Mouse (Mus musculus): ENCODE measurements around the gene Il1f6. TPM values are rescaled to one million over a fixed set of nuclear protein-coding genes. Genes with fewer than 3 reads are reported as not detected.

Il1f6 gene
- total and polyA plus RNA-seq, 3 experiments: not detected

DNA sequence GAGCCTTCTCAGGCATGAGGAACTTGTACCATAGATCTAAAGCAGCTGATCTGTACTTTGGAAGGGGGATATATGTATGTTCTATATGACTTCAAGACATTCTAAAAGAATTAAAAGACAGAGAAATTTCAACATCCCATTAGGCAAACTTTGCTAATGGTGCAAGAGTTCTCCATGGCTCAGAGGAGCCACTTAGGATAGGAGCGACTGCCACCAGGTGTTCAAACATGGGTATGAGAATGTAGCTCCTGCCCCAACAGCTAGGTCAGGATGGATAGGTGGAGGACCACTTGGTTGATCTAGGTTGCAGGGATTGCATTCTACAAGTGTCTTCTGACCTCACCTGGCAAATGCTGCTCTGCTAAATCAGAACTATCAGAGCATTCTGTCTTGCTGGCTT lies 27.0 kb upstream of the Il1f6 start:
- 60% methylated on average over 1 of the region's 1 CpGs for WGBS
- intact Hi-C loops (cut with DNase I): no loop called here

DNA sequence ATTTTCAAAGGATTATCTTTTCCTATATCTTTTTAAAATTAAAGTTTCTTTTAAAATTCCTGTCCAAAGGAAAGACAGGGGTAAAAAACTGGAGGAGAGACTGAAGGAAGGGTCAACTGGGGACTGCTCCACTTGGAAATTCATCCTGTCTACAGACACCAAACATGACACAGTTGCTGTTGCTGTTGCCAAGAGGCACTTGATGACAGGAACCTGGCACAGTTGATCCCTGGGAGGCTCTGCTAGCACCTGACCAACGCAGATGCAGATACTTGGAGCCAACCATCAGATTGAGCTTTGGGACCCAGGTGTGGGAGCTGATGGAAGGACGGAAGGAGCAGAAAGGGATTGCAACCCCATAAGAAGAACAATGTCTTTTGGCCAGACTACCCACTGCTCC lies 12.0 kb downstream of the Il1f6 start:
- TF ChIP-seq EP300 (IDR thresholded peaks at IDR 0.05; ENCODE audit: insufficient read depth, low read depth, low read length): no peak
- Histone ChIP-seq H3K79me2 (replicated peaks; ENCODE audit: control insufficient read depth, insufficient read depth, low read length) (no peaks in the 10 kb centered on the region), H3K9ac (ENCODE audit: low read depth, low read length) (no peak overlapping the region), H3K27me3 (ENCODE audit: control insufficient read depth, insufficient read depth, low read length) (no peaks in the 10 kb centered on the region), H3K36me3 (ENCODE audit: control insufficient read depth, insufficient read depth, low read length) (no peaks in the 10 kb centered on the region), H3K4me3 (no peak overlapping the region), H3K4me1 (ENCODE audit: control insufficient read depth, insufficient read depth, low read length) (no peaks in the 10 kb centered on the region), H3K27ac (no peak overlapping the region)
- 43% methylated on average over 2 of the region's 2 CpGs for WGBS
- DNase-seq: peak; percentile 9 to 18
- intact Hi-C loops (cut with DNase I): no loop called here

More for the DNA sequence above, 27.0 kb upstream of the Il1f6 start:
- Histone ChIP-seq H3K36me3 (ENCODE audit: control insufficient read depth, insufficient read depth, low read length) (no peaks in the 10 kb centered on the region), H3K79me2 (replicated peaks; ENCODE audit: control insufficient read depth, insufficient read depth, low read length) (no peaks in the 10 kb centered on the region), H3K9ac (ENCODE audit: low read depth, low read length) (no peak overlapping the region), H3K27me3 (ENCODE audit: control insufficient read depth, insufficient read depth, low read length) (no peaks in the 10 kb centered on the region), H3K4me1 (ENCODE audit: control insufficient read depth, insufficient read depth, low read length) (no peaks in the 10 kb centered on the region), H3K27ac (no peak overlapping the region), H3K4me3 (no peak overlapping the region)
- no peak for DNase-seq
- TF ChIP-seq POLR2A (IDR thresholded peaks at IDR 0.05; ENCODE audit: insufficient read depth, low read depth, low read length) (no peak), EP300 (IDR thresholded peaks at IDR 0.05; ENCODE audit: insufficient read depth, low read depth, low read length) (no peak), CTCF (IDR thresholded peaks at IDR 0.05) (0 out of 2 replicates have a peak, but pooled peaks have one; percentile 7)

DNA sequence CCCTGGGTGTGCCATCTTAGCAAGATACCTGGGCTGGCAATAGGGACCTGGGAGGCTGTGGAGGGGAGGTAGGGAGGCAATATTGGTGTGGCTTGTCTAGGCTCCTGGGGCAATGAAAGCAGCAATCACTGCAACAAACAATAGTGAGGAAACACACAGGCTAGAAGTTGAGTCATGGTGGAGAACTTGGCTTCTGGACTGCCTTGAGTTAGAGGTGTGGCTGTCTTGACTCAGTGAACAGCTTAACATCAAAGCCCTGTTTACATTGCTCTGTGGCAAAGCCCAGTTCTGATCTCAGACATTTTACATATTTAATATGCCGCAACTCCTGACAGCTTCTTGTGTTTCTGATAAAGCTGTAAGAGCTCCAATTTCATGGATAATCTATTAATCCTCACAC lies 52.3 kb downstream of the Il1f6 start:
- DNase-seq: no peak
- Histone ChIP-seq H3K4me1 (ENCODE audit: control insufficient read depth, insufficient read depth, low read length) (no peaks in the 10 kb centered on the region), H3K9ac (ENCODE audit: low read depth, low read length) (no peak overlapping the region), H3K4me3 (no peak overlapping the region), H3K27me3 (ENCODE audit: control insufficient read depth, insufficient read depth, low read length) (no peaks in the 10 kb centered on the region), H3K36me3 (ENCODE audit: control insufficient read depth, insufficient read depth, low read length) (no peaks in the 10 kb centered on the region), H3K27ac (no peak overlapping the region), H3K79me2 (replicated peaks; ENCODE audit: control insufficient read depth, insufficient read depth, low read length) (no peaks in the 10 kb centered on the region)
- WGBS: 87% methylated on average over 1 of the region's 1 CpGs
- no peak for TF ChIP-seq EP300 (IDR thresholded peaks at IDR 0.05; ENCODE audit: insufficient read depth, low read depth, low read length)
- TF ChIP-seq CTCF (IDR thresholded peaks at IDR 0.05): no peak
- TF ChIP-seq POLR2A (IDR thresholded peaks at IDR 0.05; ENCODE audit: insufficient read depth, low read depth, low read length): no peak
- intact Hi-C loops (cut with DNase I): no loop called here

DNA sequence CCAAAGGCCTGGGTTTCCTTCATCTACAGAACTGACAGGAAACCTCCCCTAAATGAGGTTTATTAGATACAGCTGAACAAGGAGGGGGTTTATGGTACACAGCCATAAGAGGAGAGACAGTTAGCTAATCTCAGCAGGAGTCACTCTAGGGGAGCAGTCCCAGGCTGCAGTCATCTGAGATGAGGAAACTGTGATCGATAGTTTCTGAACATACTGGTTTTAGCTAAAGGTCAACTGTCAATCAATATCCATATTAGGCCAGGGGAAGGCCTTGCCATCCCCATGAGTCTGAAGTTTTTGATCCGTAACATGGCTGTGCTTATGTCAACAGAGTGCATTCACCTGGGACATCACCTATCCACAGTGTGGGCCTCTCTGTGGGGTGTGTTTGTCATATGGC lies 58.4 kb downstream of the Il1f6 start:
- H3K36me3 ChIP-seq (ENCODE audit: control insufficient read depth, insufficient read depth, low read length): no peaks in the 10 kb centered on the region
- 74% methylated on average over 2 of the region's 2 CpGs for WGBS
- H3K27me3 ChIP-seq (ENCODE audit: control insufficient read depth, insufficient read depth, low read length): no peaks in the 10 kb centered on the region
- TF ChIP-seq POLR2A (IDR thresholded peaks at IDR 0.05; ENCODE audit: insufficient read depth, low read depth, low read length) (no peak), EP300 (IDR thresholded peaks at IDR 0.05; ENCODE audit: insufficient read depth, low read depth, low read length) (no peak), CTCF (IDR thresholded peaks at IDR 0.05) (no peak)
- H3K9ac ChIP-seq (ENCODE audit: low read depth, low read length): no peak overlapping the region
- no peaks in the 10 kb centered on the region for H3K79me2 ChIP-seq (replicated peaks; ENCODE audit: control insufficient read depth, insufficient read depth, low read length)
- intact Hi-C loops (cut with DNase I): no loop called here
- H3K4me3 ChIP-seq: no peak overlapping the region
- DNase-seq: no peak
- no peak overlapping the region for H3K27ac ChIP-seq
- H3K4me1 ChIP-seq (ENCODE audit: control insufficient read depth, insufficient read depth, low read length): no peaks in the 10 kb centered on the region

GRCm38 (mm10) chr2:24275146-24275545 lies 59.9 kb downstream of the Il1f6 start:
- intact Hi-C loops (cut with DNase I): no loop called here
- Histone ChIP-seq H3K27me3 (ENCODE audit: control insufficient read depth, insufficient read depth, low read length) (no peaks in the 10 kb centered on the region), H3K36me3 (ENCODE audit: control insufficient read depth, insufficient read depth, low read length) (no peaks in the 10 kb centered on the region), H3K27ac (no peak overlapping the region), H3K4me1 (ENCODE audit: control insufficient read depth, insufficient read depth, low read length) (no peaks in the 10 kb centered on the region), H3K4me3 (no peak overlapping the region), H3K9ac (ENCODE audit: low read depth, low read length) (no peak overlapping the region), H3K79me2 (replicated peaks; ENCODE audit: control insufficient read depth, insufficient read depth, low read length) (no peaks in the 10 kb centered on the region)
- TF ChIP-seq POLR2A (IDR thresholded peaks at IDR 0.05; ENCODE audit: insufficient read depth, low read depth, low read length): no peak
- no peak for TF ChIP-seq EP300 (IDR thresholded peaks at IDR 0.05; ENCODE audit: insufficient read depth, low read depth, low read length)
- no peak for TF ChIP-seq CTCF (IDR thresholded peaks at IDR 0.05)
- whole genome bisulfite sequencing: 37% methylated on average over 1 of the region's 1 CpGs
- DNase-seq: no peak

Other genes with a start within 250 kb of the Il1f6 start
- 10 to 100 TPM; 13.3 to 13.5 TPM for gene Hnmt, start 166.0 kb upstream of the Il1f6 start, total RNA-seq (2021)
- 1.9 and 4.1 TPM in 2 replicates for gene Hnmt, start 166.0 kb upstream of the Il1f6 start, polyA plus RNA-seq (2012; rRNA removed)
- gene Tbpl2, start 118.8 kb upstream of the Il1f6 start, total RNA-seq (2021): not detected
- not detected in 2 replicates for gene Tbpl2, start 118.8 kb upstream of the Il1f6 start, polyA plus RNA-seq (2012; rRNA removed)
- gene Il1f8, start 62.3 kb upstream of the Il1f6 start, total RNA-seq (2021): not detected
- gene Il1f8, start 62.3 kb upstream of the Il1f6 start, polyA plus RNA-seq (2012; rRNA removed): not detected in 2 replicates
- under 1 TPM in 1 of 2 experiments, not detected in 1; 0.16 TPM for gene Il1f9, start 28.9 kb upstream of the Il1f6 start, total RNA-seq (2021)
- gene Il1f9, start 28.9 kb upstream of the Il1f6 start, polyA plus RNA-seq (2012; rRNA removed): 0.08 and 0.12 TPM in 2 replicates
- gene Il1f5, start 61.5 kb downstream of the Il1f6 start, total RNA-seq (2021): not detected
- gene Il1f5, start 61.5 kb downstream of the Il1f6 start, polyA plus RNA-seq (2012; rRNA removed): not detected in 2 replicates
- not detected for gene Il1f10, start 75.8 kb downstream of the Il1f6 start, total RNA-seq (2021)
- gene Il1f10, start 75.8 kb downstream of the Il1f6 start, polyA plus RNA-seq (2012; rRNA removed): not detected in 2 replicates
- under 1 TPM; 0.09 to 0.37 TPM for gene Il1rn, start 121.4 kb downstream of the Il1f6 start, total RNA-seq (2021)
- 0.12 and 0.23 TPM in 2 replicates for gene Il1rn, start 121.4 kb downstream of the Il1f6 start, polyA plus RNA-seq (2012; rRNA removed)
- gene Psd4, start 152.2 kb downstream of the Il1f6 start, total RNA-seq (2021): 1 to 10 TPM; 1.3 to 1.5 TPM
- 0.85 and 1.4 TPM in 2 replicates for gene Psd4, start 152.2 kb downstream of the Il1f6 start, polyA plus RNA-seq (2012; rRNA removed)